Mouse (Mus musculus) lung, postnatal 0 days (tissue): Measurements from ENCODE around the gene Bglap.
"Not testable (repeated sequence)": the region's sequence is repeated elsewhere in the genome, so short reads cannot be mapped to it uniquely, and the experiment has no call there.

ENCODE experiments used
- CTCF ChIP-seq: IDR thresholded peaks from 2 replicates; pipeline ENCODE4 v1.5.1; 2016; ENCODE audit warnings: antibody characterized with exemption, mild to moderate bottlenecking
- EP300 ChIP-seq: IDR thresholded peaks from 2 replicates; pipeline ENCODE4 v1.6.1; 2016; ENCODE audit warnings: antibody characterized with exemption, mild to moderate bottlenecking, control low read depth

DNA sequence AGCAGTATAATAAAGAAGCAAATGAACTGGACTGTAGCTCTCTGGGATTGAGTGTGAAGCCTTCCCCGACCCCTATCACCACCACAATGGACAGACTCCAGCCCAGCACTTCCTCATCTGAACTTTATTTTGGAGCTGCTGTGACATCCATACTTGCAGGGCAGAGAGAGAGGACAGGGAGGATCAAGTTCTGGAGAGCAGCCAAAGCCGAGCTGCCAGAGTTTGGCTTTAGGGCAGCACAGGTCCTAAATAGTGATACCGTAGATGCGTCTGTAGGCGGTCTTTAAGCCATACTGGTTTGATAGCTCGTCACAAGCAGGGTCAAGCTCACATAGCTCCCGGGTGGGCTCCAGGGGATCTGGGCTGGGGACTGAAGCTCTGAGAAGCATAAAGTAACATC lies 15.8 kb downstream of the Bglap start:
- not testable (repeated sequence) for TF ChIP-seq CTCF, EP300
